Mouse (Mus musculus) adrenal gland, adult 2 months (tissue): ENCODE measurements around the gene Ctdsp1. TPM values are rescaled to one million over a fixed set of nuclear protein-coding genes. Genes with fewer than 3 reads are reported as not detected.
"Not testable (repeated sequence)": the region's sequence is repeated elsewhere in the genome, so short reads cannot be mapped to it uniquely, and the experiment has no call there.

Source experiments
- DNase-seq: peaks from one replicate; pipeline ENCODE4 v3.0.0; 2021
- polyA plus RNA-seq: library from polyadenylated mRNA; depleted of rRNA; stranded (reverse); fragments of >200 nt; gene quantifications from 2 replicates; pipeline ENCODE4 v1.2.3, GENCODE M21; 2012
- total RNA-seq, 2 experiments: library from RNA; stranded (reverse); gene quantifications; 2 replicates each; pipeline ENCODE4 v1.2.3; 2021

The Ctdsp1 gene
- total and polyA plus RNA-seq, 3 experiments: 169 to 226 (median 172) TPM

GRCm38 (mm10) chr1:74376396-74376795, 14.9 kb upstream of the Ctdsp1 start:
- DNase-seq: peak; percentile 89

- no peak for DNase-seq
Measured at GRCm38 (mm10) chr1:74379058-74379504, 12.2 kb upstream of the Ctdsp1 start.

GRCm38 (mm10) chr1:74380484-74380883, 10.8 kb upstream of the Ctdsp1 start:
- DNase-seq: no peak

DNA sequence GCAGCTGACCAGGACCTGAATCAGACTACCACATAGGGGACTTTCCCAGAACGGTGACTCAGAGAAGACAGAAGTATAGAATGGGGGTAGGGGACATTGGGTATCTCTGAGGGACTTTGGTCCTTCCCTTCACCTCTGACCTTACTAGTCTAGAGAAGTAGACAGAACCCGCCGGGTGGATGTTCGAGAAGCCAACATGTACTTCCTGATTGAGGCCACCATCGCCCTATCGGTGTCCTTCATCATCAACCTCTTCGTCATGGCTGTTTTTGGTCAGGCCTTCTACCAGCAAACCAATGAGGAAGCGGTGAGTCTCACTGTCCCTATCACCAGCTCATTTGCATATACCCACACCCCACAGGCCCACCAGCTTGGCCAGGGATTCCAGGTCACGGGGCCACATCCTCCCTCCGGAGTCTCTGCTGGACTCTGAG, 9.7 kb upstream of the Ctdsp1 start:
- DNase-seq: no peak

- DNase-seq: no peak
Measured at GRCm38 (mm10) chr1:74383385-74383784, 7.9 kb upstream of the Ctdsp1 start.

DNA sequence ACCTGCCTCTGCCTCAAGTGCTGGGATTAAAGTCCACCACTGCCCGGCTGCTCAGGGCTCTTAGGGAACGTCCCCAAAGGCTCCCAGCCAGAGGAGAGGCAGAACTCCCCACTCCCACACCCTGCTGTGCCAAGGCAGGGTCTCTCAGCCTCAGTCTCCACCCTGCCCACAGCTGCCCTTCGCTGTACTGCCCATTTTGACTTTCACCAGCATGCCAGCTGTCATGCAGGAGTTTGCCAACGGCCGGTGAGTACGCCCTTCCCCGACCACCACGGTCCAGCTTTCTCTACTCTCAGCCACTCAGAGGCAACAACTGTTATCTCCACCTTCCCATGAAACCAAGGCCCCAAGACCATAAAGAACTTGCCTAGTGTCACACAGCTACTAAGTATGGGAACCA, 6.8 kb upstream of the Ctdsp1 start:
- no peak for DNase-seq

GRCm38 (mm10) chr1:74385064-74385463, 6.2 kb upstream of the Ctdsp1 start:
- DNase-seq: no peak

GRCm38 (mm10) chr1:74385531-74385930, 5.8 kb upstream of the Ctdsp1 start:
- DNase-seq: no peak

DNA sequence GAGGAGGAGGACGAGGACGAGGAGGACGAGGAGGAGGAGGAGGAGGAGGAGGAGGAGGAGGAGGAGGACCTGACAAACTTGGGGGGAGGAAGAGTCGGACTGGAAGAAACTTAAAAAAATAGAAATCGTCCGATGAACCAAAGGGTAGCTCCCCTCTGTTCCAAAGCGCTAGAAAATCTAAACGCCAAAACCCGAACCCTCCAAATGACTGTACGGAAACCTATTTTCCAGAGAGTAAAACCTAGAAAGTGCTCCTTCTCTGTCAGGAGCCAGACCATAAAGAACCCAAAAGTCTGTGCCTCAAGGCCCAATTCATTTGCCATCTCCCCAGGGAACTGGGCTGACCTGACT, 5.0 kb upstream of the Ctdsp1 start:
- DNase-seq: no peak

- DNase-seq: peak; percentile 97
Measured at GRCm38 (mm10) chr1:74386714-74387385, 4.5 kb upstream of the Ctdsp1 start.

DNA sequence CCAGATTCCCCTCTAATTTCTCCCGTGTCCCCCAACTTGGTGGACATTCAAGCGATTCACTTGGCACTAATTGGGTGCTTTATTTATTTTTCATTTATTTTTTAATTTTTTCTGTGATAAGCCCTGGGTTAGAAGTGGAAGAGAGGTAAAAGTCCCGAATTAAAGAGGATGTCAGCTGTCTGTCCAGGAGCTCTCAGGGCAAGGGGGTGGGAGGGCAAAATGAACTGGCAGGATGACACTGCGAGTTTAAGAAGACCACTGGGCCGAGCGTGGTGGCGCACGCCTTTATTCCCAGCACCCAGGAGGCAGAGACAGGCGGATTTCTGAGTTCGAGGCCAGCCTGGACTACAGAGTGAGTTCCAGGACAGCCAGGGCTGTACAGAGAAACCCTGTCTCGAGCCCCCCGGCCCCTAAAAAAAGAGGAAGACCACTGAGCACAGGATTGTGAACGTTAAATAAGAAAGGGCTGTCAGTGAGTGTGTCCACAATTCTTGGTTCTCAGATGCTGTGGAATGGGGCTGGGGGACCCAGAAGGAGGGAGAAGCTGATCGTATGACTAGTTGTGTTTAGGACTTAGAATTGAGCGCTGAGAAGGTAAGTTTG, 3.8 kb upstream of the Ctdsp1 start:
- peak; percentile 41 for DNase-seq

DNA sequence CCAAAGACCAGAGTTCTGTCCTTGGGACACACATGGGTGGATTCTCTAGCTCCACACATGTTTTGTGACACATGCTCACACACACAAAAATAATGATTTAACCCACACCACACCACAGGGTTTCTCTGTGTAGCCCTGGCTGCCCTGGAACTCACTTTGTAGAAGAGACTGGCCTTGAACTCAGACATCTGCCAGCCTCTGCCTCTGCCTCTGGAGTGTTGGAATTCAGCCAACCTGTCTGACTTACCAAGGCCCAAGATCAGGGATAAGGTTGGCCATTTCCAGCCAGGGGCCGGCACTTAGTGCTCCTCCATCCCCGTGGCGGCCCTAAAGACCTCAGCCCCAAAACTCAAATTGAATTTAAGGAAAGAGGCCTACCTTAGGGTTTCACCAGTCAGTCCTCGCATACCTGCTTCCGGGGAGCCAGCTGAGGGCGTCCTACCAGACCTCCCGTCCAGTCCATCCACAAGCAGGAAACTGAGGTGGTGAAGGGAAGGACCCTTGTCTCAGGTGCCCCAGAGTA, 2.9 kb upstream of the Ctdsp1 start:
- peak; percentile 73 for DNase-seq

DNA sequence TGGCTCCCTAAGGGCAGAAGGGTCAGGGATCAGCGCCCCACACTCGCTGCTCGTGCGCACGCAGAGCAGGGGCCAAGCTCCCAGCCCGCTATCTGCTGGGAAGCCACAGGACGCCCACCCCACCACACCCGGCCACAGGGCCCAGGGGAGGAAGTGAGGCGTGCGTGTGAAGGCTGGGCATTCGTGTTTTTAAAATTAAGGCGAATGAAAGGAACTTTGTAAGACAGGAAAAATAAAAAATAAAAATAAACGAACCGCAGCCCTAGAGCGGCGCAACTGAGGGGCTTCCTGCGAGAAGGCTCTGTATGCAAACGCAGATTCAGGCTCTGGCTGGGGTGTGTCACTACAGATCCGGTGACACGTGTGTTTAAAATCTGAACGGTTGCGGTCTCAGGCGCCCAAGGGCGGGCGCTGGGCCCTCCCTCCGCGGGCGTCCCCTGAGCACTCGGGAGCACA, 1.4 kb upstream of the Ctdsp1 start:
- peak; percentile 72 for DNase-seq

DNA sequence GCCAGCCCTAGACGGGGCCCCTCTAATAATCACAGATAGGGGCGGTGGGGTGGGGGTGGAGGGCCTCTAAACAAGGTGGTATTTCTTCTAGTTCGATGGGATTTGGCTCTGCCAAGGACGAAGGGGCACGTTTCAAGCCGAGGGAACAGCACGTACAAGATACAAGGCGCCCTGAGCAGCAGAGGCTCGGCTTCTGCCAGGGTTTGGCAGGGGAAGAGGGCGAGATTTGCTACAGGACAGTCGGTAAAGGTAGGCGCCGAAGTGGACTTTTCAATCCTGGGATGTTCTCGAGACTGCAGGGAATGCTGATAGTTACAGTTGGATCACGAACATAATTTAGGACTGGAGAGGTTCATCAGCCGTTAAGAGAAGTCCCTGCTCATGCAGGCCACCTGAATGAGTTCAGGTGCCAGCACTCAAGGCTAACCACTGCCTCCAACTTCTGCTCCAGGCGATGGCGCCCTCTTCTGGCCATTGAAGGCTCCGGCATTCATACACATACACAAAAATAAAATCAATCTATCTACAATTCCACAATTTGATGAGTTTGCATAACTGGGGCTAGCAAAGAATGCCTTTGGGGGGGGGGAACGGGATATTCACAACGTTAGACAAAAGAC, 912 bp upstream of the Ctdsp1 start:
- peak; percentile 65 for DNase-seq

- DNase-seq: peak; percentile 93
Measured at GRCm38 (mm10) chr1:74391844-74392441, 634 bp downstream of the Ctdsp1 start.

- peak; percentile 61 for DNase-seq
Measured at GRCm38 (mm10) chr1:74392446-74392994, 1.2 kb downstream of the Ctdsp1 start.

DNA sequence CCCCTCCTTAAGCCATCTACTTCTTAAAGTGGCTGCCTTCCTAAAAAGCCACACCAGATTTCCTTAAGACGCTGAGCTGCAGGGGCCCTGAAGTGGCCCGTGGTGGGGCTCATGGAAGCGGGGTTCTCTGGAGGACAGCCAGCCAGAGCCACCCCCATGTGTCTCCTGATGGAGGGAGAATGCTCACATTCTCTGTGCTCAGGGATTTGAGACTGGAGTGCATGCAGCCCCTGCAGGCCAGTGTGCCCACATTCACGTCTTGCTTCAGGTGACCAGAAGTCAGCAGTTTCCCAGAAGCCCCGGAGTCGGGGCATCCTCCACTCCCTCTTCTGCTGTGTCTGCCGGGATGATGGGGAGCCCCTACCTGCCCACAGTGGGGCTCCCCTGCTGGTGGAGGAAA, 1.7 kb downstream of the Ctdsp1 start:
- DNase-seq: no peak

- DNase-seq: no peak
Measured at GRCm38 (mm10) chr1:74393697-74394096, 2.4 kb downstream of the Ctdsp1 start.

DNA sequence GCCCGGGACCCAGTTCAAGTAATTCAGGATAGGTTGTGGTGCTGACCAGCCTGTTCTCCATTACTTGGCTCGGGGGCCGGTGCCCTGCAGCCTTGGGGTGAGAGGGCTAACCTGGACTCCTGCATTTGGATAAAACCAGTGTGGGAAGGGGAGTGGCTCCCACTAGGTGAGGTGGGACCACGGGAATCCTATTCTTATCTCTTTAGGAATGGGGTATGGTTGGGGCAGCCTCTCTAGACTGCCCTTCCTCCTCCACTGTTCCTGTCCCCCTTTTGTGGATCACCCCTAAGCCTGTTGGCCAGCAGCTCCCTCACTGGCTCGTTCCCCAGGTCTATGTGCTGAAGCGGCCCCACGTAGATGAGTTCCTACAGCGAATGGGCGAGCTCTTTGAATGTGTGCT, 3.0 kb downstream of the Ctdsp1 start:
- no peak for DNase-seq

- DNase-seq: no peak
Measured at GRCm38 (mm10) chr1:74394858-74395257, 3.5 kb downstream of the Ctdsp1 start.

GRCm38 (mm10) chr1:74395290-74395689, 4.0 kb downstream of the Ctdsp1 start:
- no peak for DNase-seq

- not testable (repeated sequence) for DNase-seq
Measured at GRCm38 (mm10) chr1:74396456-74397222, 5.3 kb downstream of the Ctdsp1 start.
